Mouse (Mus musculus) olfactory bulb, adult 2 months (tissue): Measurements from ENCODE around the gene Hsd17b11. TPM values are rescaled to one million over a fixed set of nuclear protein-coding genes. Genes with fewer than 3 reads are reported as not detected.

Experiments used
- H3K27ac ChIP-seq: fragments of 200-500 bp; 2 replicates; pipeline ENCODE4 v1.5.1; 2012; ENCODE audit warnings: low read depth, low read length; ENCODE audit not compliant: insufficient read depth
- H3K4me1 ChIP-seq: fragments of 200-500 bp; 2 replicates; pipeline ENCODE4 v1.6.1; 2012; ENCODE audit warnings: low read length; ENCODE audit not compliant: control insufficient read depth, insufficient read depth
- H3K4me3 ChIP-seq: fragments of 200-500 bp; 2 replicates; pipeline ENCODE4 v1.5.1; 2012; ENCODE audit warnings: mild to moderate bottlenecking, low read depth, low read length, moderate library complexity; ENCODE audit not compliant: insufficient read depth
- CTCF ChIP-seq: fragments of 200-500 bp; IDR thresholded peaks from 2 replicates; pipeline ENCODE4 v1.5.1; 2012; ENCODE audit warnings: low read depth, mild to moderate bottlenecking, low read length, moderate library complexity; ENCODE audit not compliant: insufficient read depth
- POLR2A ChIP-seq: fragments of 200-500 bp; IDR thresholded peaks from 2 replicates; pipeline ENCODE4 v1.6.1; 2012; ENCODE audit warnings: mild to moderate bottlenecking, low read depth, low read length, moderate library complexity; ENCODE audit not compliant: insufficient read depth
- WGBS: fragments of 180-500 bp; shearing (Covaris S2); methylation state at CpG from one replicate; pipeline ENCODE4 v1.1.7; 2018; 5-methylcytosine and 5-hydroxymethylcytosine counted together
- polyA plus RNA-seq: library from polyadenylated mRNA; stranded (reverse); fragments of >200 nt; gene quantifications from 2 replicates; pipeline ENCODE4 v1.2.4, GENCODE M21; 2012; ENCODE audit warnings: low replicate concordance; ENCODE audit not compliant: missing spikeins, insufficient read depth, insufficient read length

Hsd17b11 gene
- polyA plus RNA-seq, 1 experiment, result not detected

GRCm38 (mm10) chr5:104011419-104011818 lies 10.3 kb downstream of the Hsd17b11 start:
- no peak overlapping the region for H3K27ac ChIP-seq
- H3K4me1 ChIP-seq, result peaks cover 2% of the 10 kb centered on the region; the same call in 1 of the 2 replicates
- TF ChIP-seq CTCF, result no peak
- no peak for TF ChIP-seq POLR2A
- no peak overlapping the region for H3K4me3 ChIP-seq

DNA sequence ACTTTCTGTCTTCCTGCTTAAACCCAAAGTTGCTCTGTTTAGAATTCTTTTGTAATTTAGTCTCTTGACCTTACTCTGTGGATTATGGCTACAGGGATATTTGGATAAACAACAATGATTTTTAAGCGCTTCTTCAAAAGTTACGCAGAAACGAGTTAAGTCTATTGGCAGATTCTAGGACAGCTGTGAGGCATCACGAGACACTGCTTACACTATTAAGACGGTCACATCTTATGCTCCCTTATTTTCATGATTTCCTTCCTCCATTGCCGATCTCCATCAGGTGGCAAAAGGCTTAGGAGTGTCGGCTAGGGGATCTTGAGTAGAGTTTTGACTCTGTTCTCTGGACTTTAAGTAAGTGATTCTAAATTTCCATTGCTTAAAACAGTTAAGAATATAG lies 11.5 kb downstream of the Hsd17b11 start:
- Histone ChIP-seq H3K4me1 (peaks cover 2% of the 10 kb centered on the region; the same call in 1 of the 2 replicates), H3K27ac (no peak overlapping the region), H3K4me3 (no peak overlapping the region)
- WGBS, result 92% methylated on average over 7 of the region's 7 CpGs
- TF ChIP-seq CTCF (no peak), POLR2A (no peak)

DNA sequence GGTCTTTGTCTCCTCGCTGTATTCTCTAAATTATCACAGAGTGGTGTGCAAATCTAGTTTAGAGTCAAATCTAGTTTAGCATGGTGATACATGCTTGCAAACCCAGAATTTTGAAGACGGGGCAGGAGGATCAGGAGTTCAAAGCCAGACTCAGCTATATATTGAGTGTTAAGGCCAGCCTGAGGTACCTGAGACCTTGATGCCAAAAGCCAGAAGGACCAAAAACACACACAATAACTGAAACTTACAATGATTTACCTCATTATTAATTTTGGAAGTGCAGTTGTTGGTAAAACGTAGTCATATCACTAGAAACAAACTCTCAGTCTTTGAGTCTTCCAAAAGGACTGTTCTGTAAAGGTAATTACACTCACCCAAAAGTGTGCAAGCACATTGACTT lies 12.3 kb downstream of the Hsd17b11 start:
- Histone ChIP-seq H3K27ac (no peak overlapping the region), H3K4me3 (no peak overlapping the region), H3K4me1 (peaks cover 2% of the 10 kb centered on the region; the same call in 1 of the 2 replicates)
- TF ChIP-seq CTCF (no peak), POLR2A (no peak)
- WGBS, result 97% methylated on average over 3 of the region's 3 CpGs

DNA sequence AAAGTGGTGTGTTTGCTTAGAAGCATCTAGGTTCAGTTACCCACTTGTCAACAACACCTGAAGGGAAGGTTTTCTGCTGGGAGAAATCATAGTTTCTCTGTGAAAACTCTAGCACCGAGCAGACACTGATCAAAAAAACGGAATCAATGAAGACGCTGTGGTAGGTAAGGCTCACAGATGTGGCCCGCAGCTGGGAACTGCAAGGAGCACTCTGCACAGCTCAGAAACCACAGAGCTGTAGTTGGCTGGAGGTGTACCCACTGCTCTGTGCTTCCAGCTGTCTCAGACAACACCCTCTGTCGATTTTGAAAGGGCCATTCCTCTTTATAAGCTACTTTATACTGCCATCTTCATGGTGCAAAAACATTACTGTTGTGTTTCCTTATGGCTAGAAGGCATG lies 13.9 kb downstream of the Hsd17b11 start:
- 74% methylated on average over 5 of the region's 5 CpGs for WGBS
- no peak overlapping the region for H3K27ac ChIP-seq
- H3K4me3 ChIP-seq, result no peak overlapping the region
- TF ChIP-seq CTCF (no peak), POLR2A (no peak)
- H3K4me1 ChIP-seq, result peaks cover 5% of the 10 kb centered on the region; the same call in 1 of the 2 replicates

- Histone ChIP-seq H3K4me3 (no peak overlapping the region), H3K4me1 (peaks cover 5% of the 10 kb centered on the region; the same call in 1 of the 2 replicates), H3K27ac (no peak overlapping the region)
- TF ChIP-seq CTCF (no peak), POLR2A (no peak)
- 50% methylated on average over 3 of the region's 3 CpGs for WGBS
Observed at GRCm38 (mm10) chr5:104006811-104007210, 14.9 kb downstream of the Hsd17b11 start.

DNA sequence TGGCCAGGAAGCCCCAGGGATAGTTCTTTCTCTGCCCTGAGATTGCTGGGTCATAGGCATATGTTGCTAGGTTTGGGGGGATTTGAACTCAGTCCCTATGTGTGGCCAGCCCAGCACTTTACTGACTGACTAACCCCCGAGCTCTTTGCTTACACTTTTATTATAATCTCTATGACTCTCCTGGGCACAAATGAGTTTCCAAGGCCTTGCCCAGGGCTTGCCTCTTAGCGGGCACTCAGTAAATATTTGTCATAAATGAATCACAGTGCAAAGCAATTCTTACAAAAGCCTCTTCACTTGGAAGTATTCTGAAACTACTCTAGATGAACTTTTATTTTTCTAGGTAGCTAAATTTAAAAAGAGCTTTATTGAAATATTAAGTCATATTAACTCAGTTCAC lies 17.8 kb downstream of the Hsd17b11 start:
- 93% methylated on average over 2 of the region's 2 CpGs for WGBS
- TF ChIP-seq POLR2A, result no peak
- no peak for TF ChIP-seq CTCF
- peaks cover 5% of the 10 kb centered on the region; the same call in 1 of the 2 replicates for H3K4me1 ChIP-seq
- no peak overlapping the region for H3K4me3 ChIP-seq
- no peak overlapping the region for H3K27ac ChIP-seq

GRCm38 (mm10) chr5:104003256-104003931 lies 18.3 kb downstream of the Hsd17b11 start:
- Histone ChIP-seq H3K27ac (no peak overlapping the region), H3K4me1 (peaks cover 5% of the 10 kb centered on the region; the same call in 1 of the 2 replicates), H3K4me3 (no peak overlapping the region)
- TF ChIP-seq CTCF (no peak), POLR2A (no peak)
- WGBS, result 67% methylated on average over 15 of the region's 15 CpGs

DNA sequence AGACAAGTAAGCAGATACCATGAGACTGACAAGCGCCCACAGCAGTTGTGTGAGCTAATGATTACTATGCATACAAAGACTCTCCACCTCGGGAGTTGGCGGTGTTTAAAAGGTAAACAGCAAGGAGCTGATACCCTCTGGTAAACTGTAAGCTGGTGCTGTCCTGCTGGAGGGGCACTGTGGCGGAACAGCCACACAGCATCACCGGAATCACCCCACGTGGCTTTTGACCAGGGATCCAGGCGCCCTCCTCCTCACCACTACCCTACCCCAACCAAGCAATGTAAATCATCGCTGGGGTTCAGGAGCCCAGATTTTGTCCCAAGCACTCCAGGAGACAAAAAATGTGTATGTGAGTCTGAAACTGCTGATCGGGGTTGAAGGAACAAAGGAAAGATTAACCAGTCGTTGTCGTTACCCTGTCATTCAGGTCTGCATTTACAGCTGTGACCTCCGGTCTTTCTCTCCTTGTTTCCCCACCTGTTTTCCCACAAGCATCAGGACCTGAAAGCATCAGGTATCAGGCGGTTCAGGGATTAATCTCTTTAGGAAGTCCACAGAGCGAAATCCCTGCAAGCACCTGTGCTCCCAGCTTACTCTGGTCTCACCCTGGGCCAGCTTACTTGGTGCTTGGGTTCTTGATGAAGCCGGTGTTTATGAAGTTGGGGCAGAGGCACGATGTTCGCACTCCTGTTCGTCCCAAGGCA lies 19.0 kb downstream of the Hsd17b11 start:
- 65% methylated on average over 18 of the region's 18 CpGs for WGBS
- TF ChIP-seq POLR2A, result no peak
- no peak for TF ChIP-seq CTCF
- H3K4me1 ChIP-seq, result peaks cover 5% of the 10 kb centered on the region; the same call in 1 of the 2 replicates
- no peak overlapping the region for H3K27ac ChIP-seq
- no peak overlapping the region for H3K4me3 ChIP-seq

DNA sequence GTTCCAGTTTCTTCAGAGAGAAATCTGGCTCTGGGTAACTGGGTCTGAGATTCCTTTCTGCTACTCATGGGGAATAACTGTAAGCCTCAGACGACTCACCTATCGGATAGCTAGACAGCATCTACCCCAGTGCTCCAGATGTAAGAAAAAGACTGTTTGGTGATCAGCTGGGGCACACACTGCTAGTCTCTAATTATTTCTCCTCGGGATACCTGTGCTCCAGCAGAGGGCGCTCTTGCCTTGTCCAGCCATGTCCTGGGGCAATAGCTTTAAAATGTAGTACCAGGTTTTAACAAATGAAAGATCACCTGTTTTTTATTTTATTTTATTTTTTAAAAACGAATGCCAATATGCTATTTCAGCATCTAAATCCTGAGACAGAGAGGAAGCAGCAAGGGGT lies 22.0 kb downstream of the Hsd17b11 start:
- H3K4me3 ChIP-seq, result no peak overlapping the region
- H3K4me1 ChIP-seq, result 0 out of 2 replicates have a peak, but pooled peaks cover 3% of the 10 kb centered on the region
- H3K27ac ChIP-seq, result no peak overlapping the region
- no peak for TF ChIP-seq CTCF
- TF ChIP-seq POLR2A, result no peak
- 5% methylated on average over 5 of the region's 5 CpGs for WGBS
